Comparison of ENCODE assay signal across 7 mouse cellular contexts in the genomic region with DNA sequence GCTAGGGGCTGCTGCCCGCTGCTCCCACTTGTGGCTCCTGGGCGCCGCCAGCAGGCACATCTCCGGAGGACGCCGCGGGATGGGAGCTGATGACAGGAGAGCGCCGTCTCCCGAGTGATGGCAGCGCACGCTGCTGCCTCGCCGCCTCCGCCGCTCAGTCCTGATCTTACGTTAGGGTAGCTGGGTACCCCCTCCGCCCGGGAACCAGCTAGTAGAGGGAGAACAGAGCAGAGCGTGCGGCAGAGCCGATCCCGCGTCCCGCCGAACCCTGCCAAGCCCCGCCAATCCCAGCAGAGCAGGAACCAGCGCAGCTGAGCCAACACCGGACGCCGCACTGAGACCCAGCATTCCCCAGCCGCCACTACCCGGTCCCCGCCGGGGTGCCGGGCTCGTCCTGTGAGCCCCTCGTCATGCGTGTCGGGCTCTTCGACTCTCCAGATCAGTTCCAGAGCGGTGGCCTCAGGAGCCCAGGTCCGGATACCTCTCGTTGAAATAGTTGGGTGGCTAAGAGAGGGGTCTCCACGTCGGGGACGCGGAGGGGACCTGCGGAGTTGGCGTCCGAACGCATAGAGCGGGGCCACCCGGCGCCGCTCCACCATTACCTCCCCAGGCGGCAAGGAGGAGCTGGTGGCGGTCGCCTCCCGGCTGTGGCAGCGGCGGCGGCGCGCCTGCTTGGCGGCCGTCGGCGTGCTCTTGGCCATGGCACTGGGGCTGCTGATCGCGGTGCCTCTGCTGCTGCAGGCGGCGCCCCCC. TPM values are rescaled to one million over a fixed set of nuclear protein-coding genes. Genes with fewer than 3 reads are reported as not detected.
DNase-seq lines count a peak whose midpoint lies in the region; ATAC-seq and TF ChIP-seq lines count a peak whose summit lies in the region.

A gene (plus strand): TSS at position 164 of the 753 bp plus-strand sequence.

- H3K4me1 ChIP-seq in lung, postnatal 0 days (ENCODE audit: insufficient read depth, low read depth, low read length) = no peaks in the 10 kb centered on the region
- peaks cover 25% of the 10 kb centered on the region for H3K4me1 ChIP-seq in embryonic facial prominence, embryonic 15.5 days
- peaks cover 9% of the 10 kb centered on the region for H3K4me1 ChIP-seq in intestine, embryonic 16.5 days (ENCODE audit: control insufficient read depth, insufficient read depth, low read length)
- peaks cover 34% of the 10 kb centered on the region for H3K4me1 ChIP-seq in midbrain, embryonic 12.5 days

- TF ChIP-seq CTCF in lung, postnatal 0 days (IDR thresholded peaks at IDR 0.05) = no peak; the same call in 1 of the 2 replicates

- no peak within 1 kb of the TSS for H3K27ac ChIP-seq in lung, postnatal 0 days (ENCODE audit: low read length)
- H3K27ac ChIP-seq in embryonic facial prominence, embryonic 15.5 days (replicated peaks) = no peak within 1 kb of the TSS
- H3K27ac ChIP-seq in intestine, embryonic 16.5 days (ENCODE audit: low read length) = no peak within 1 kb of the TSS
- no peak within 1 kb of the TSS for H3K27ac ChIP-seq in midbrain, embryonic 12.5 days (replicated peaks)

- H3K4me3 ChIP-seq in lung, postnatal 0 days (ENCODE audit: low read depth, low read length) = peak within 1 kb of the TSS; percentile 26
- peak within 1 kb of the TSS; percentile 33 for H3K4me3 ChIP-seq in embryonic facial prominence, embryonic 15.5 days (replicated peaks)
- H3K4me3 ChIP-seq in intestine, embryonic 16.5 days (ENCODE audit: low read length) = peak within 1 kb of the TSS; percentile 16
- H3K4me3 ChIP-seq in midbrain, embryonic 12.5 days = peak within 1 kb of the TSS; percentile 39

- no peak within 1 kb of the TSS for H3K9ac ChIP-seq in lung, postnatal 0 days (replicated peaks; ENCODE audit: low read depth)
- no peak within 1 kb of the TSS for H3K9ac ChIP-seq in embryonic facial prominence, embryonic 15.5 days
- no peak within 1 kb of the TSS for H3K9ac ChIP-seq in intestine, embryonic 16.5 days (ENCODE audit: low read depth, low read length)
- no peak within 1 kb of the TSS for H3K9ac ChIP-seq in midbrain, embryonic 12.5 days (replicated peaks)

- H3K9me3 ChIP-seq in lung, postnatal 0 days (ENCODE audit: low read length) = no peaks in the 10 kb centered on the region
- no peaks in the 10 kb centered on the region for H3K9me3 ChIP-seq in embryonic facial prominence, embryonic 15.5 days (replicated peaks)
- H3K9me3 ChIP-seq in intestine, embryonic 16.5 days (ENCODE audit: control insufficient read depth, low read length) = no peaks in the 10 kb centered on the region
- H3K9me3 ChIP-seq in midbrain, embryonic 12.5 days = no peaks in the 10 kb centered on the region

- WGBS in lung, postnatal 0 days = under 1% methylated on average over 70 of the region's 73 CpGs
- 1% methylated on average over 69 of the region's 73 CpGs for WGBS in embryonic facial prominence, embryonic 15.5 days
- under 1% methylated on average over 68 of the region's 73 CpGs for WGBS in intestine, embryonic 16.5 days
- under 1% methylated on average over 68 of the region's 73 CpGs for WGBS in midbrain, embryonic 12.5 days

- no peak for TF ChIP-seq EP300 in lung, postnatal 0 days (IDR thresholded peaks at IDR 0.05)

- no peak for ATAC-seq in lung, postnatal 0 days
- no peak for ATAC-seq in embryonic facial prominence, embryonic 15.5 days (ENCODE audit: insufficient number of reproducible peaks, low FRiP score, low TSS enrichment, low read depth)
- no peak for ATAC-seq in intestine, embryonic 16.5 days
- peak; percentile 59 for ATAC-seq in midbrain, embryonic 12.5 days (ENCODE audit: low FRiP score, low read depth)
- no peak for ATAC-seq in megakaryocyte progenitor cell, adult 5-6 weeks (replicated peaks; ENCODE audit: poor library complexity)

- H3K36me3 ChIP-seq in lung, postnatal 0 days (ENCODE audit: insufficient read depth, low read length) = no peaks in the 10 kb centered on the region
- no peaks in the 10 kb centered on the region for H3K36me3 ChIP-seq in embryonic facial prominence, embryonic 15.5 days
- H3K36me3 ChIP-seq in intestine, embryonic 16.5 days (ENCODE audit: control insufficient read depth, insufficient read depth, low read length) = no peaks in the 10 kb centered on the region
- no peaks in the 10 kb centered on the region for H3K36me3 ChIP-seq in midbrain, embryonic 12.5 days

- peaks cover 45% of the 10 kb centered on the region for H3K27me3 ChIP-seq in lung, postnatal 0 days (replicated peaks; ENCODE audit: insufficient read depth, low read length)
- peaks cover 83% of the 10 kb centered on the region for H3K27me3 ChIP-seq in embryonic facial prominence, embryonic 15.5 days
- H3K27me3 ChIP-seq in intestine, embryonic 16.5 days (replicated peaks; ENCODE audit: control insufficient read depth, insufficient read depth, low read length) = peaks cover 66% of the 10 kb centered on the region
- peaks cover 92% of the 10 kb centered on the region for H3K27me3 ChIP-seq in midbrain, embryonic 12.5 days

- H3K4me2 ChIP-seq in lung, postnatal 0 days (replicated peaks; ENCODE audit: low read depth, low read length) = peak within 1 kb of the TSS; percentile 46
- H3K4me2 ChIP-seq in embryonic facial prominence, embryonic 15.5 days (replicated peaks) = peak within 1 kb of the TSS; percentile 53
- H3K4me2 ChIP-seq in intestine, embryonic 16.5 days (ENCODE audit: low read depth, low read length) = peak within 1 kb of the TSS; percentile 38
- H3K4me2 ChIP-seq in midbrain, embryonic 12.5 days (replicated peaks) = peak within 1 kb of the TSS; percentile 61

- no peak for DNase-seq in lung, postnatal 0 days (ENCODE audit: low spot score)
- DNase-seq in lung, postnatal 25 days (ENCODE audit: low spot score) = no peak
- no peak for DNase-seq in spleen, postnatal 10 days (ENCODE audit: low spot score in 2 of 2)

RNA-seq across cellular contexts. Expression of the gene that starts here (rescaled TPM):
- not detected in 2 replicates for polyA plus RNA-seq in lung, postnatal 0 days (2015; fragmentation: Nextera tagmentation; extraction: Ambion mirVana)
- not detected in 2 replicates for polyA plus RNA-seq in embryonic facial prominence, embryonic 15.5 days (2015; fragmentation: Nextera tagmentation; extraction: Ambion mirVana)
- polyA plus RNA-seq in intestine, embryonic 16.5 days (2015; fragmentation: Nextera tagmentation; extraction: Ambion mirVana) = not detected in 2 replicates
- 2.8 and 3.4 TPM in 2 replicates for polyA plus RNA-seq in midbrain, embryonic 12.5 days (2016; fragmentation: Nextera tagmentation; extraction: Ambion mirVana)
- not detected in 2 replicates for total RNA-seq in megakaryocyte progenitor cell, adult 5-6 weeks (2015)
- total RNA-seq in megakaryocyte progenitor cell, adult 5-6 weeks (2017) = not detected in 2 replicates
